Mouse (Mus musculus) hindbrain, postnatal 0 days (tissue): ENCODE results near the gene Lrrfip2. TPM values are rescaled to one million over a fixed set of nuclear protein-coding genes. Genes with fewer than 3 reads are reported as not detected.
A peak's percentile ranks its signal among the peaks of the same experiment; 100 is the strongest.

Experiments
- ATAC-seq: fragments of 200-750 bp; cut with Nextera tagmentation; 2 replicates; pipeline ENCODE4 v1.8.0; 2017; ENCODE audit warnings: mild to moderate bottlenecking, moderate TSS enrichment, moderate library complexity
- DNase-seq: peaks from one replicate; pipeline ENCODE4 v3.0.0-alpha.2; 2015; ENCODE audit warnings: low spot score
- H3K27ac ChIP-seq: fragments of 300-500 bp; sonication (generic); 2 replicates; pipeline ENCODE4 v1.5.1; 2014; ENCODE audit warnings: mild to moderate bottlenecking
- H3K27me3 ChIP-seq: fragments of 300-500 bp; sonication (generic); 2 replicates; pipeline ENCODE4 v1.6.1; 2014; ENCODE audit warnings: low read length, mixed read lengths; ENCODE audit not compliant: insufficient read depth
- H3K36me3 ChIP-seq: fragments of 300-500 bp; sonication (generic); 2 replicates; pipeline ENCODE4 v1.6.1; 2014; ENCODE audit warnings: low read length, mixed read lengths; ENCODE audit not compliant: insufficient read depth
- H3K4me1 ChIP-seq: fragments of 300-500 bp; sonication (generic); 2 replicates; pipeline ENCODE4 v1.6.1; 2014; ENCODE audit warnings: antibody characterized with exemption, low read length, mixed read lengths; ENCODE audit not compliant: insufficient read depth
- H3K4me2 ChIP-seq: fragments of 300-500 bp; sonication (generic); 2 replicates; pipeline ENCODE4 v1.6.1; 2014; ENCODE audit warnings: low read depth, mild to moderate bottlenecking, low read length, moderate library complexity, mixed read lengths
- H3K4me3 ChIP-seq: fragments of 300-500 bp; sonication (generic); 2 replicates; pipeline ENCODE4 v1.5.1; 2014; ENCODE audit warnings: low read length
- H3K9ac ChIP-seq: fragments of 300-500 bp; sonication (generic); replicated peaks from 2 replicates; pipeline ENCODE4 v1.6.1; 2014; ENCODE audit warnings: mild to moderate bottlenecking, low read length, moderate library complexity, mixed read lengths
- H3K9me3 ChIP-seq: fragments of 300-500 bp; sonication (generic); 2 replicates; pipeline ENCODE4 v1.6.1; 2016; ENCODE audit warnings: low read length, mixed read lengths
- CTCF ChIP-seq: IDR thresholded peaks from 2 replicates; pipeline ENCODE4 v1.5.1; 2016; ENCODE audit warnings: antibody characterized with exemption, control low read depth, low read depth
- WGBS: fragments of 180-500 bp; shearing (Covaris S2); extraction: QIAGEN DNeasy Blood & Tissue Kit; methylation state at CpG from one replicate; pipeline ENCODE4 v1.1.7; 2014; 5-methylcytosine and 5-hydroxymethylcytosine counted together
- polyA plus RNA-seq: library from polyadenylated mRNA; unstranded; fragments of >200 nt; fragmentation: Nextera tagmentation; extraction: Ambion mirVana; gene quantifications from 2 replicates; pipeline ENCODE4 v1.2.1, GENCODE M21; 2015
- total RNA-seq: library from RNA; depleted of rRNA; stranded (reverse); fragments of >200 nt; gene quantifications from 2 replicates; pipeline ENCODE4 v1.2.3, GENCODE M21; 2014

The Lrrfip2 gene
- total and polyA plus RNA-seq, 2 experiments from 2014 or later: 20.8 to 38.8 TPM

GRCm38 (mm10) chr9:111178971-111179370, 61.6 kb downstream of the Lrrfip2 start:
- ATAC-seq: no peak
- no peak overlapping the region for H3K4me2 ChIP-seq
- no peak for TF ChIP-seq CTCF

GRCm38 (mm10) chr9:111182176-111182575, 64.8 kb downstream of the Lrrfip2 start:
- Histone ChIP-seq H3K4me1 (no peaks in the 10 kb centered on the region), H3K4me3 (no peak overlapping the region), H3K27ac (no peak overlapping the region), H3K9ac (no peak overlapping the region), H3K4me2 (no peak overlapping the region), H3K9me3 (no peaks in the 10 kb centered on the region), H3K27me3 (no peaks in the 10 kb centered on the region), H3K36me3 (no peaks in the 10 kb centered on the region)
- 64% methylated on average over 3 of the region's 3 CpGs for whole genome bisulfite sequencing
- DNase-seq (no peak), ATAC-seq (no peak)
- TF ChIP-seq CTCF: no peak

More at GRCm38 (mm10) chr9:111178971-111179370, 61.6 kb downstream of the Lrrfip2 start:
- Histone ChIP-seq H3K27me3 (no peaks in the 10 kb centered on the region), H3K9ac (no peak overlapping the region), H3K9me3 (no peaks in the 10 kb centered on the region), H3K4me3 (no peak overlapping the region), H3K27ac (no peak overlapping the region), H3K36me3 (no peaks in the 10 kb centered on the region), H3K4me1 (no peaks in the 10 kb centered on the region)
- 85% methylated on average over 5 of the region's 5 CpGs for WGBS
- DNase-seq: no peak

- DNase-seq (peak; percentile 34), ATAC-seq (peak; percentile 67; the same call in 1 of the 2 replicates)
- Histone ChIP-seq H3K9me3 (no peaks in the 10 kb centered on the region), H3K27ac (no peak overlapping the region), H3K27me3 (no peaks in the 10 kb centered on the region), H3K4me3 (no peak overlapping the region), H3K36me3 (peaks cover 5% of the 10 kb centered on the region), H3K4me2 (no peak overlapping the region), H3K9ac (no peak overlapping the region), H3K4me1 (no peaks in the 10 kb centered on the region)
- 24% methylated on average over 4 of the region's 4 CpGs for WGBS
- TF ChIP-seq CTCF: no peak
These were observed 67.5 kb downstream of the Lrrfip2 start for GRCm38 (mm10) chr9:111184929-111185328.

GRCm38 (mm10) chr9:111186861-111187260, 69.5 kb downstream of the Lrrfip2 start:
- 59% methylated on average over 6 of the region's 6 CpGs for WGBS
- Histone ChIP-seq H3K4me1 (no peaks in the 10 kb centered on the region), H3K9ac (no peak overlapping the region), H3K27ac (no peak overlapping the region), H3K4me2 (no peak overlapping the region), H3K36me3 (peaks cover 11% of the 10 kb centered on the region), H3K27me3 (no peaks in the 10 kb centered on the region), H3K4me3 (no peak overlapping the region), H3K9me3 (no peaks in the 10 kb centered on the region)
- TF ChIP-seq CTCF: no peak
- peak; percentile 9 for DNase-seq
- no peak for ATAC-seq

- Histone ChIP-seq H3K27me3 (no peaks in the 10 kb centered on the region), H3K36me3 (peaks cover 11% of the 10 kb centered on the region), H3K4me2 (no peak overlapping the region), H3K4me1 (no peaks in the 10 kb centered on the region), H3K4me3 (no peak overlapping the region), H3K27ac (no peak overlapping the region), H3K9ac (no peak overlapping the region), H3K9me3 (no peaks in the 10 kb centered on the region)
- WGBS: 85% methylated on average over 7 of the region's 7 CpGs
- no peak for TF ChIP-seq CTCF
- DNase-seq: no peak
- ATAC-seq: no peak
These were observed 71.3 kb downstream of the Lrrfip2 start for GRCm38 (mm10) chr9:111188731-111189130.

GRCm38 (mm10) chr9:111193211-111193610, 75.8 kb downstream of the Lrrfip2 start:
- DNase-seq (no peak), ATAC-seq (no peak)
- H3K27ac ChIP-seq: no peak overlapping the region
- no peaks in the 10 kb centered on the region for H3K9me3 ChIP-seq
- WGBS: 96% methylated on average over 2 of the region's 2 CpGs
- H3K36me3 ChIP-seq: peaks cover 11% of the 10 kb centered on the region
- H3K4me1 ChIP-seq: no peaks in the 10 kb centered on the region
- no peaks in the 10 kb centered on the region for H3K27me3 ChIP-seq
- no peak overlapping the region for H3K9ac ChIP-seq
- H3K4me2 ChIP-seq: no peak overlapping the region
- no peak for TF ChIP-seq CTCF
- H3K4me3 ChIP-seq: no peak overlapping the region

GRCm38 (mm10) chr9:111197116-111197515, 79.7 kb downstream of the Lrrfip2 start:
- no peak overlapping the region for H3K9ac ChIP-seq
- no peak overlapping the region for H3K4me3 ChIP-seq
- no peaks in the 10 kb centered on the region for H3K4me1 ChIP-seq
- no peaks in the 10 kb centered on the region for H3K36me3 ChIP-seq
- no peak overlapping the region for H3K27ac ChIP-seq
- H3K4me2 ChIP-seq: no peak overlapping the region
- ATAC-seq (no peak), DNase-seq (no peak)
- 97% methylated on average over 3 of the region's 3 CpGs for WGBS
- no peak for TF ChIP-seq CTCF
- H3K9me3 ChIP-seq: no peaks in the 10 kb centered on the region
- no peaks in the 10 kb centered on the region for H3K27me3 ChIP-seq
